Mouse (Mus musculus) kidney, embryonic 16.5 days (tissue): ENCODE data around the gene Ism1. TPM values are rescaled to one million over a fixed set of nuclear protein-coding genes. Genes with fewer than 3 reads are reported as not detected.

Experiments
- ATAC-seq: fragments of 200-750 bp; cut with Nextera tagmentation; 2 replicates; pipeline ENCODE4 v1.8.0; 2017; ENCODE audit warnings: moderate TSS enrichment; ENCODE audit not compliant: low FRiP score, low TSS enrichment
- H3K27ac ChIP-seq: fragments of 300-500 bp; sonication (generic); 2 replicates; pipeline ENCODE4 v1.5.1; 2014; ENCODE audit warnings: low read length
- H3K27me3 ChIP-seq: fragments of 300-500 bp; sonication (generic); 2 replicates; pipeline ENCODE4 v1.6.1; 2014; ENCODE audit warnings: low read length, control low read depth, mixed read lengths; ENCODE audit not compliant: insufficient read depth
- H3K36me3 ChIP-seq: fragments of 300-500 bp; sonication (generic); 2 replicates; pipeline ENCODE4 v1.6.1; 2014; ENCODE audit warnings: low read length, control low read depth, mixed read lengths; ENCODE audit not compliant: insufficient read depth
- H3K4me1 ChIP-seq: fragments of 300-500 bp; sonication (generic); 2 replicates; pipeline ENCODE4 v1.6.1; 2014; ENCODE audit warnings: low read length, control low read depth, mixed read lengths; ENCODE audit not compliant: insufficient read depth
- H3K4me2 ChIP-seq: fragments of 300-500 bp; sonication (generic); replicated peaks from 2 replicates; pipeline ENCODE4 v1.6.1; 2014; ENCODE audit warnings: low read depth, low read length
- H3K4me3 ChIP-seq: fragments of 300-500 bp; sonication (generic); 2 replicates; pipeline ENCODE4 v1.5.1; 2014; ENCODE audit warnings: mild to moderate bottlenecking, low read length
- H3K9ac ChIP-seq: fragments of 300-500 bp; sonication (generic); replicated peaks from 2 replicates; pipeline ENCODE4 v1.6.1; 2014; ENCODE audit warnings: low read length
- H3K9me3 ChIP-seq: fragments of 300-500 bp; sonication (generic); 2 replicates; pipeline ENCODE4 v1.6.1; 2016; ENCODE audit warnings: low read length, control low read depth
- WGBS: fragments of 180-500 bp; shearing (Covaris S2); extraction: QIAGEN DNeasy Blood & Tissue Kit; methylation state at CpG from one replicate; pipeline ENCODE4 v1.1.7; 2014; 5-methylcytosine and 5-hydroxymethylcytosine counted together
- polyA plus RNA-seq: library from polyadenylated mRNA; unstranded; fragments of >200 nt; fragmentation: Nextera tagmentation; extraction: Ambion mirVana; gene quantifications from 2 replicates; pipeline ENCODE4 v1.2.1, GENCODE M21; 2015

Ism1 gene
- polyA plus RNA-seq, 1 experiment from 2014 or later = 3.5 TPM

DNA sequence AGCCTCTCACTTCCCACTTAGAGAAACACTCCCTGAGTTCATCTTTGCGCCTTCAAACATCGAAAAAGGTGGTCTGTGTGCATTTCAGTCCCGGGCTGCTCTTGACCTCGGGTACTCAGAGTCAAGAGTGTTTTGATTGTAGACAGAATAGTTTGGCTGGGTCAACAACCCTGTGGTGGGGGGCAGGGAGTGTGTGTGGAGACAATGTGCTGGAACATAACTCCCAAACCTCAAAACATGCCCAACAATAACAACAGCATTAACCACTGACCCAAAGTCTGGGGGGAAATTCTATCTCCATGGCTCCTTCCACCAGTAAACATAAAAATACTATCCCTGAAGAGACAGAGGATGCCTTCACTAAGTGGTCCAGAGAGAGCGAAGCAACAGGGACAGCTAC is 51.4 kb downstream of the Ism1 start:
- Histone ChIP-seq H3K4me2 (no peak overlapping the region), H3K9ac (no peak overlapping the region), H3K4me3 (no peak overlapping the region), H3K9me3 (no peaks in the 10 kb centered on the region), H3K27ac (no peak overlapping the region), H3K4me1 (no peaks in the 10 kb centered on the region), H3K27me3 (no peaks in the 10 kb centered on the region), H3K36me3 (no peaks in the 10 kb centered on the region)
- peak; percentile 76 for ATAC-seq
- 33% methylated on average over 5 of the region's 5 CpGs for WGBS

DNA sequence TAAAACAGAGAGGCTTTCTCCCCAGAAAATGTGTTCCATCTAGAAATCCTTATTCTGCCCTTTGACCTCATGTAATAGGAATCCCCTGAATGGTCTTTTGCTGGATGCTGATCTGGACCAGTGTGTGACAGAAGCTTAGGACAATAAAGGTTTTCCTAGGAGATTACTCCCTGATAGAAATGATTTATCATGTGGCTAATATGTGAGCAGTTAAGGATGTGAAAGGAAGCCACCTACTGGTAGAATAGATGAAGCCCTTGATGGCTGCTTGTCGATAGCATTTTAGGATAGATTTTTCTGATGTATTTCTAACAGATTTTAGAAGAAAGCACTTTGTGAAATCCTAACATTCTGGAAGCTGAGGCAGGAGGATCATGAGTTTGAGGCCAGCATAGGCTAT is 64.4 kb downstream of the Ism1 start:
- H3K4me2 ChIP-seq = no peak overlapping the region
- H3K4me1 ChIP-seq = no peaks in the 10 kb centered on the region
- H3K27me3 ChIP-seq = no peaks in the 10 kb centered on the region
- H3K9me3 ChIP-seq = peaks cover 4% of the 10 kb centered on the region
- H3K36me3 ChIP-seq = peaks cover 7% of the 10 kb centered on the region; the same call in 1 of the 2 replicates
- 86% methylated on average over 1 of the region's 1 CpGs for WGBS
- H3K4me3 ChIP-seq = no peak overlapping the region
- no peak overlapping the region for H3K27ac ChIP-seq
- ATAC-seq = no peak
- no peak overlapping the region for H3K9ac ChIP-seq

DNA sequence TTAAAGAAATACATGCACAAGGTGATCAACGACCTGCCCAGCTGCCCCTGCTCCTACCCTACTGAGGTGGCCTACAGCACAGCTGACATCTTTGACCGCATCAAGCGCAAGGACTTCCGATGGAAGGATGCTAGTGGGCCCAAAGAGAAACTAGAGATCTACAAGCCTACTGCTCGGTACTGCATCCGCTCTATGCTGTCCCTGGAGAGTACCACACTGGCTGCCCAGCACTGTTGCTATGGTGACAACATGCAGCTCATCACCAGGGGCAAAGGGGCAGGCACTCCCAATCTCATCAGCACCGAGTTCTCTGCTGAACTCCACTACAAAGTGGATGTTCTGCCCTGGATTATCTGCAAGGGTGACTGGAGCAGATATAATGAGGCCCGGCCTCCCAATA is 79.0 kb downstream of the Ism1 start:
- Histone ChIP-seq H3K4me1 (no peaks in the 10 kb centered on the region), H3K27me3 (no peaks in the 10 kb centered on the region), H3K9me3 (no peaks in the 10 kb centered on the region), H3K9ac (no peak overlapping the region), H3K36me3 (no peaks in the 10 kb centered on the region), H3K4me2 (no peak overlapping the region), H3K4me3 (no peak overlapping the region), H3K27ac (no peak overlapping the region)
- 81% methylated on average over 8 of the region's 8 CpGs for WGBS
- no peak for ATAC-seq

DNA sequence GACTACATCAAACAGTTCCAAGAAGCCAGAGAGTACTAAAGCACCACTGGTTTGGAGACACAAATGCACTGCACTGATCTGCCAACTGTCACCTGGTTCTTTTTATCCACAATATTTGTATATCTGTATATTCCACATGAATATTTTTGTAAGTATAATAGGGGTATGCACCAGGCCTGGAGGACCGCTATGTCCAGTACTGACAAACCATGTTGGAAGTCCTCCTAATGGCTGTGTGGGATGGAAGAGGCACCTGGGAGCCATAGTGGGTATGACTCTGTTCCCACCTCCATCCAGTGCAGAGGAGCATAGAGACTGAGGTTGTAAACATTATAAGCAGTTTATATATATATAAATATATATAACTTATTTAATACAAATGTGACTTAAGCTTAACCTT is 79.5 kb downstream of the Ism1 start:
- H3K9ac ChIP-seq = no peak overlapping the region
- H3K4me2 ChIP-seq = no peak overlapping the region
- no peaks in the 10 kb centered on the region for H3K4me1 ChIP-seq
- H3K4me3 ChIP-seq = no peak overlapping the region
- 88% methylated on average over 1 of the region's 1 CpGs for WGBS
- no peaks in the 10 kb centered on the region for H3K9me3 ChIP-seq
- H3K27ac ChIP-seq = no peak overlapping the region
- no peaks in the 10 kb centered on the region for H3K36me3 ChIP-seq
- H3K27me3 ChIP-seq = no peaks in the 10 kb centered on the region
- ATAC-seq = no peak

DNA sequence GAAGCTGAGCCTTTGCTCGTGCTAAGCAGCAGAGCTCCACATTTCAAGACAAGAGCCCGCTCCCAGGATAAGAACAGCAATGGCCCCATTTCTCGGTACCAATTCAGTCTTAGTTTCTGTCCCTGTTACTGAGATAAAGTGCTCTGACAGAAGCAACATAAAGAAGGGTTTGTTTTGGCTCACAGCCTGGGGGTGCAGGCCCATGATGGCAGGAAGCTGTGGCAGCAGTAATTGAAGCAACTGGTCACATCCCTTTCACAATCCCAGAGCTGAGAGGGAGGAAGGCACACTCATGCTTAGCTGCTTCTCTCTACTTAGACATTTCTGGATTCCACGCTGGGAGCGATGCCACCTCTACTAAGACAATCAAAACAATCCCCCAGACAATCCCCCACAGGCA is 86.4 kb downstream of the Ism1 start:
- H3K27me3 ChIP-seq = no peaks in the 10 kb centered on the region
- ATAC-seq = no peak
- H3K9me3 ChIP-seq = no peaks in the 10 kb centered on the region
- WGBS = 59% methylated on average over 5 of the region's 5 CpGs
- no peaks in the 10 kb centered on the region for H3K4me1 ChIP-seq
- no peak overlapping the region for H3K9ac ChIP-seq
- no peak overlapping the region for H3K27ac ChIP-seq
- no peak overlapping the region for H3K4me2 ChIP-seq
- H3K4me3 ChIP-seq = no peak overlapping the region
- no peaks in the 10 kb centered on the region for H3K36me3 ChIP-seq

GRCm38 (mm10) chr2:139774949-139775570 is 97.1 kb downstream of the Ism1 start:
- 0 out of 2 replicates have a peak, but pooled peaks cover 5% of the 10 kb centered on the region for H3K4me1 ChIP-seq

DNA sequence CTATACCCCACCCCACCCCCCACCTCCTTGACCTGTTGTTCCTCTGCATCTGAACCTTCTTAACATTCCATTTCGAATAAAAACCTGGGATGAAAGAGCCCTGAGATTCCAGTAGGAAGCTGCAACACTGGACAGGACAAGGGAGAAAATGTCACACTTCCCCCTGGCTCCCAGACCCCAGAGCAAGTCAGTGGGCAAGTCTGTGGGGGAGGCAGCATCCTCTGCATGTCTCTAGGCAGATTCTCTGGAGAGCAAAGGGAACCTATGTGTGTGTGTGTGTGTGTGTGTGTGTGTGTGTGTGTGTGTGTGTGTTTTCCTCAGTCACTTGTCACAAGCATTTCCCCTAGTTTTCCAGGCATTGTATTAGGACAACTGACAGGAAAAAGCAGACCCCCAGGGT is 98.7 kb downstream of the Ism1 start:
- Histone ChIP-seq H3K9me3 (no peaks in the 10 kb centered on the region), H3K27ac (no peak overlapping the region), H3K4me3 (no peak overlapping the region), H3K36me3 (no peaks in the 10 kb centered on the region), H3K4me1 (0 out of 2 replicates have a peak, but pooled peaks cover 5% of the 10 kb centered on the region), H3K27me3 (no peaks in the 10 kb centered on the region), H3K9ac (no peak overlapping the region), H3K4me2 (no peak overlapping the region)
- 4% methylated on average over 1 of the region's 1 CpGs for WGBS
- ATAC-seq = peak; percentile 67; the same call in 1 of the 2 replicates

More at GRCm38 (mm10) chr2:139774949-139775570, 97.1 kb downstream of the Ism1 start:
- no peaks in the 10 kb centered on the region for H3K36me3 ChIP-seq
- H3K27ac ChIP-seq = no peak overlapping the region
- no peak for ATAC-seq
- no peaks in the 10 kb centered on the region for H3K9me3 ChIP-seq
- no peak overlapping the region for H3K4me2 ChIP-seq
- no peak overlapping the region for H3K9ac ChIP-seq
- WGBS = 79% methylated on average over 8 of the region's 8 CpGs
- no peak overlapping the region for H3K4me3 ChIP-seq
- H3K27me3 ChIP-seq = no peaks in the 10 kb centered on the region

DNA sequence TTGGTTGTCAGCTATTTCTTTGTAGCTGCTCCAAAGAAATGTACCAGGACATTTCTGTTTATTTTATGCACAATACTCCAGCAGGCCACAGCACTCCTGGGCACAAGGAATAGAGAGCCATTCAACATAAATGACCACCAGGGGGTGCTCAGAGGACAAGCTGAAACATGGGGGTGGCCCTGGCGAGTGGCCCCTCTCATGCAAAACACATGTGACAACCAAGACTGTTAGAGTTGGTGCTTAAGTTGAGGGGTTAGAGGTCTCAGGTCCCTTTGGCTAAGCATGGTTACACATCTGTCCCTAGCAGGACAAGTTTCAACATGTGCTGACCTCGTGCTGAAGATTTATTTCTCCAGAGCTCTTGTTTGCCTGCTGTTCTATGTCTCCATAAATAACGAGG is 100.3 kb downstream of the Ism1 start:
- Histone ChIP-seq H3K27me3 (no peaks in the 10 kb centered on the region), H3K9me3 (no peaks in the 10 kb centered on the region), H3K9ac (no peak overlapping the region), H3K27ac (no peak overlapping the region), H3K4me1 (0 out of 2 replicates have a peak, but pooled peaks cover 10% of the 10 kb centered on the region), H3K4me3 (no peak overlapping the region), H3K4me2 (no peak overlapping the region), H3K36me3 (no peaks in the 10 kb centered on the region)
- peak; percentile 60; the same call in 1 of the 2 replicates for ATAC-seq
- WGBS = 26% methylated on average over 3 of the region's 3 CpGs

DNA sequence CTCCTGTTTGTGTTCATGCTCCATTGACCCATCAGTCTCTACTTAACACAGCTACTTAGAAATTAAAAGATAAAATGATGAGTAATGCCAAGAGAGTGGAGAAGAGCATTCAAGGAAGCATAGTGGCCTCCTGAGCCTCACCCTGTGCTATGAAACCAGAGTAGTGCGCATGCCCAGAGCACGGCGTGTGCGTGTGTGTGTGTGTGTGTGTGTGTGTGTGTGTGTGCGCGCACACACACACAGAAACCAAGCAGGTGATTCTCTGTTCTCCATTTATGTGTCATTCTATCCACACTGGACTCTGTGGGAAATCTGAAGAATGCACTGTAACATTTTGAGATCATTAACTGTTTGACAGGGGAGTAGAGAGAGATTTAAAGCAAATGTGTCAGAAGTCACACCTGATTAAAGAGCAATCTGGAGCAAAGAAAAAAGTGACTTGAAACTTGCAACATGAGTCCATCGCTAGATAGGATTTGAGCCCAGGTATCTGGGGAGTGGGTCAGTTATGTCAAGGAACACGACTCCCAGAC is 105.4 kb downstream of the Ism1 start:
- Histone ChIP-seq H3K9me3 (no peaks in the 10 kb centered on the region), H3K36me3 (no peaks in the 10 kb centered on the region), H3K9ac (no peak overlapping the region), H3K27ac (no peak overlapping the region), H3K27me3 (no peaks in the 10 kb centered on the region), H3K4me1 (0 out of 2 replicates have a peak, but pooled peaks cover 5% of the 10 kb centered on the region), H3K4me2 (no peak overlapping the region), H3K4me3 (no peak overlapping the region)
- 40% methylated on average over 8 of the region's 8 CpGs for WGBS
- peak; percentile 90 for ATAC-seq

DNA sequence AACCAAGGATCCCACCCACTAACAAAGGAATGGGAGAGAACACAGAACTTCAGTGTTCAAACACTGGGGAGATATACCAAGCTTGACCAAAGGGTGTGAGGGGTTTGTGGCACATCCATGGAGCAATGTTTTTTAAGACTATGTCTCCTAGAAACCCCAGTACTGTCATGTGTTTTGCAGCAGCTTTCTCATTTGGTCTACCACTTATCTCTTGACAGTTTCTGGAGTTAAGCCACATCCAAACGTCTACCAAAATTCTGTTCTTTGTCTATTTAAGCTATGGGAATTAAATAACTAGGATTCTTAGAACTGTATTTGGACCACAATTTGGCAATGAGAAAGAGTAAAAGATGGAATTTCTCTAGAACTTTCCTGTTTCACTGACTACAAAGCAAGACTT is 106.5 kb downstream of the Ism1 start:
- no peak for ATAC-seq
- H3K4me1 ChIP-seq = 0 out of 2 replicates have a peak, but pooled peaks cover 5% of the 10 kb centered on the region
- no peaks in the 10 kb centered on the region for H3K27me3 ChIP-seq
- H3K36me3 ChIP-seq = no peaks in the 10 kb centered on the region
- no peak overlapping the region for H3K9ac ChIP-seq
- WGBS = 82% methylated on average over 1 of the region's 1 CpGs
- H3K4me3 ChIP-seq = no peak overlapping the region
- no peak overlapping the region for H3K27ac ChIP-seq
- H3K4me2 ChIP-seq = no peak overlapping the region
- no peaks in the 10 kb centered on the region for H3K9me3 ChIP-seq
